Mouse (Mus musculus) MEL-GATA-1-ER (cell line): ENCODE results near the gene Tmem126a.

Source experiments
- DNase-seq: peaks from one replicate; pipeline ENCODE4 v3.0.0-alpha.2; 2012; ENCODE audit warnings: low read depth; ENCODE audit errors: extremely low read depth

Gene Tmem126a

DNA sequence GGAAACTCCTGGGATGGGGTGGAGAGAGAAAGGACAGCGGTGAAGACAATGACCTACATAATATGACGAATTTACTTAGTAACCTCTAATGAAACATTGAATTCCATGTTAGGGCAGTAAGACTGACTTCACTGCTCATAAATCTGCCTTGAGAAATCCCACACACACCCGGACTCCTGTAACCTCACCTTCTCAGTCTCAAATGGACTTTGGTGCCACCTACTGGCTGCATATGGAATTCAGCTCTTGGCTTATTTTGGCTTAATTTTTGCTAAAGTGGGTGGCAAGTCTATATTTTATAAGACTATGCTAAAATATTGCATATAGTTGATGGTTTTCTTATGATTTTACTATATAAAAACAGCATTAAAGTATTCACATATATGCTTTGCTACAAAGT, 47.1 kb downstream of the Tmem126a start:
- peak; percentile 13 for DNase-seq
